Mouse (Mus musculus): ENCODE measurements at regions not wholly inside any gene's neighbourhood (a gene's known extent, or its start where the extent isn't known, plus 50 kb on each side); places are given as distances from the start of the nearest gene placed in this dataset.

DNA sequence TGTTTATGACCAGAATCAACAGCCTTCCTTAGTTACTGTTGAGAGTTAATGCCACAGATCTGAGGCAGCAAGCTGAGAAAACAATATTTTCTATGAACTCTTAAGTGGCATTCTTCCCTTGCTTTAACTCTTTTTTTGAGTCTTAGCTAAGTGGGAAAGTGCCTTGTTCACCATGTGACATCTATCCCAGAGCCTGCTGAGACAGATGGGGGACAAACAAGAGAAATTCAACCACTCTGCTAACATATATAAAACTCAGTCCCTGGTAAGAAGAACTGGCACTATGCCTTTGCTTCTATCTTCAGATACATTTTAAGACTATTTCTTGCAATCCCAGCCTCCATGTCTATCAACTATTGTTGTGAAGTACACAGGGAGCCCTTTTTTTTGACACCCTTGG lies 274.6 kb upstream of the Gm10306 start:
- Histone ChIP-seq H3K27ac (ENCODE audit: insufficient read depth, low read length) (no peak overlapping the region), H3K4me1 (ENCODE audit: control insufficient read depth, insufficient read depth, low read length) (no peaks in the 10 kb centered on the region), H3K4me3 (ENCODE audit: insufficient read depth, low read length) (no peak overlapping the region)
- TF ChIP-seq CTCF (IDR thresholded peaks at IDR 0.05; ENCODE audit: extremely low read depth, insufficient read depth, low read length) (no peak), POLR2A (IDR thresholded peaks at IDR 0.05; ENCODE audit: extremely low read depth, insufficient read depth, low read length) (no peak)

DNA sequence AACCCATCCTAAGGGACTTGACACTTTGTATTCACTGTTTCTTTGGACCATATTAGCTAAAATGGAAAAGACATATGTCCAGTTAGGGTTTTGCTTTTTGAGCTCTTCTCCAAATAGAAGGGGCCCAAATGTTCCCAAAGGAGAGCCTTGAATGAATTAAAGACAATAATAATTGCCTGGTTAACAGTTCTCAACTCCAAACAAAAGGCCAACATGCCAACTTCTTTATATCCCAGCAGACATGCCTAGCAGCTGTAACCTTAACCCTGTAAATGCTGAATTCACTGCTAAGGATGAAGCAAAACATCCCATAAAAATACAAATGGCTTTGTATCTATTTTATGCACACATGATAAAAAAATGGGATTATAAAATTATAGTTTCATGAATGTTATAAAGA lies 264.2 kb upstream of the Gm10306 start:
- no peak for TF ChIP-seq CTCF (IDR thresholded peaks at IDR 0.05; ENCODE audit: extremely low read depth, insufficient read depth, low read length)
- no peak for TF ChIP-seq POLR2A (IDR thresholded peaks at IDR 0.05; ENCODE audit: extremely low read depth, insufficient read depth, low read length)
- H3K4me1 ChIP-seq (ENCODE audit: control insufficient read depth, insufficient read depth, low read length), result no peaks in the 10 kb centered on the region
- H3K4me3 ChIP-seq (ENCODE audit: insufficient read depth, low read length), result no peak overlapping the region
- no peak overlapping the region for H3K27ac ChIP-seq (ENCODE audit: insufficient read depth, low read length)

- H3K27ac ChIP-seq (ENCODE audit: insufficient read depth, low read length), result no peak overlapping the region
- no peak for TF ChIP-seq POLR2A (IDR thresholded peaks at IDR 0.05; ENCODE audit: extremely low read depth, insufficient read depth, low read length)
- TF ChIP-seq CTCF (IDR thresholded peaks at IDR 0.05; ENCODE audit: extremely low read depth, insufficient read depth, low read length), result no peak
- no peak overlapping the region for H3K4me3 ChIP-seq (ENCODE audit: insufficient read depth, low read length)
- no peaks in the 10 kb centered on the region for H3K4me1 ChIP-seq (ENCODE audit: control insufficient read depth, insufficient read depth, low read length)
These were observed 239.0 kb upstream of the Gm10306 start for GRCm38 (mm10) chr4:94317298-94317697.

- H3K4me3 ChIP-seq (ENCODE audit: insufficient read depth, low read length), result no peak overlapping the region
- no peak overlapping the region for H3K27ac ChIP-seq (ENCODE audit: insufficient read depth, low read length)
- H3K4me1 ChIP-seq (ENCODE audit: control insufficient read depth, insufficient read depth, low read length), result no peaks in the 10 kb centered on the region
- TF ChIP-seq POLR2A (IDR thresholded peaks at IDR 0.05; ENCODE audit: extremely low read depth, insufficient read depth, low read length), result no peak
- no peak for TF ChIP-seq CTCF (IDR thresholded peaks at IDR 0.05; ENCODE audit: extremely low read depth, insufficient read depth, low read length)
These were observed 229.6 kb upstream of the Gm10306 start for GRCm38 (mm10) chr4:94326759-94327158.

DNA sequence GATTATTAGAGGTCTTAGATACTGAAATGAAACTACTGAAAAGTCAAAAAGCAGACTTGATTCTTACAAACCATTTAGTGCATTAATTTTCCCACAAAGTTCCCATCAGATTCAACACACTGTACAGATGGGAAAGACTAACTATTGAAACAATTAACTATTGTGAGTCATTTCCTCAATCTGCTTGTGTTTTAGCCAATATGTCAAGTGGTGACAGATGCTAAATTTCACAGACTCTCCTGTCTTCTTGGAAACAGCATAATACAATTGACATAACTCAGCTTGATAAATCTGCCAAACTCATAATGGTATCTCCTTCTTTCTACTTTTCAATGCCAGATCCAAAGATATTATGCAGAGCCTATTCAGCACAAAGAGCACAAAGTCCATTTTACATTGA lies 213.0 kb upstream of the Gm10306 start:
- Histone ChIP-seq H3K4me1 (ENCODE audit: control insufficient read depth, insufficient read depth, low read length) (no peaks in the 10 kb centered on the region), H3K4me3 (ENCODE audit: insufficient read depth, low read length) (no peak overlapping the region)
- TF ChIP-seq CTCF (IDR thresholded peaks at IDR 0.05; ENCODE audit: extremely low read depth, insufficient read depth, low read length) (no peak), POLR2A (IDR thresholded peaks at IDR 0.05; ENCODE audit: extremely low read depth, insufficient read depth, low read length) (no peak)

GRCm38 (mm10) chr4:94349273-94349672 lies 207.1 kb upstream of the Gm10306 start:
- TF ChIP-seq CTCF (IDR thresholded peaks at IDR 0.05; ENCODE audit: extremely low read depth, insufficient read depth, low read length), result peak; percentile 43
- TF ChIP-seq POLR2A (IDR thresholded peaks at IDR 0.05; ENCODE audit: extremely low read depth, insufficient read depth, low read length), result no peak
- no peak overlapping the region for H3K27ac ChIP-seq (ENCODE audit: insufficient read depth, low read length)
- no peak overlapping the region for H3K4me3 ChIP-seq (ENCODE audit: insufficient read depth, low read length)
- no peaks in the 10 kb centered on the region for H3K4me1 ChIP-seq (ENCODE audit: control insufficient read depth, insufficient read depth, low read length)

More for the DNA sequence above, 213.0 kb upstream of the Gm10306 start:
- no peak overlapping the region for H3K27ac ChIP-seq (ENCODE audit: insufficient read depth, low read length)

GRCm38 (mm10) chr4:94356982-94357381 lies 199.4 kb upstream of the Gm10306 start:
- H3K4me3 ChIP-seq (ENCODE audit: insufficient read depth, low read length), result no peak overlapping the region
- no peak for TF ChIP-seq CTCF (IDR thresholded peaks at IDR 0.05; ENCODE audit: extremely low read depth, insufficient read depth, low read length)
- no peak for TF ChIP-seq POLR2A (IDR thresholded peaks at IDR 0.05; ENCODE audit: extremely low read depth, insufficient read depth, low read length)
- no peaks in the 10 kb centered on the region for H3K4me1 ChIP-seq (ENCODE audit: control insufficient read depth, insufficient read depth, low read length)
- no peak overlapping the region for H3K27ac ChIP-seq (ENCODE audit: insufficient read depth, low read length)

GRCm38 (mm10) chr4:94360810-94361527 lies 195.4 kb upstream of the Gm10306 start:
- Histone ChIP-seq H3K4me1 (ENCODE audit: control insufficient read depth, insufficient read depth, low read length) (no peaks in the 10 kb centered on the region), H3K27ac (ENCODE audit: insufficient read depth, low read length) (no peak overlapping the region), H3K4me3 (ENCODE audit: insufficient read depth, low read length) (no peak overlapping the region)
- TF ChIP-seq CTCF (IDR thresholded peaks at IDR 0.05; ENCODE audit: extremely low read depth, insufficient read depth, low read length), result no peak

DNA sequence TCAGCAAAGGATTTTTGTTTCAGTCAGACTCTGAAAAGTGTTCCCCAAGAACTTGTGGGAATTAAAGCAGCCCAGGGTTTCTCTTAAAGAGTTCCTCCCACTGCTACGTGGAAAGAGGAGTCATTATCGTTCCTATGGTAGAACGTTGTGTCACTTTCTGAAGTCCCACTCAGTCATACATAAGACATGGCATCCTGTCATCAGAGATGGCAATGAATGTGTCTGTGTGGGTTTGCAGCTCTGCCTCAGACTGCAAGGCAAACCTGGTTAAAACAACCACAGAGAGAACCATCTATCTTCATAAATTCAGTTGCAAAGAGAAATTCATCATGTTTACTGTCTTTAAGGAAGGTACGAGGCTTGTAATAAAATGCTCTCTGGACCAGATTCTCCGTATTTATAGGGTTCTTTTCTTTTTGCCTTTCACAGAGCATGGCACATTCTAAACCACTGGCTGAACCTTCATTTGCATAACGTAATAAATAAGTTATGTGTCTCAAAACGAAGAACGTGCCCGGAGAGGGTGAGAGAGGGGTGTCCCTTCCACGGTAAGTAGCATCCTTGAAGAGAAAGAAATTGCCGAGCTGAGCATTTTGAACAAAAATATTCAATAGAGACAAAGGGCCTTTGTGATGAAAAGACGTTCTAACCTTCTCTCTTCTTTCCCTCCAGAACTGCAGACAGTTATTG lies 194.7 kb upstream of the Gm10306 start:
- no peak overlapping the region for H3K27ac ChIP-seq (ENCODE audit: insufficient read depth, low read length)
- H3K4me3 ChIP-seq (ENCODE audit: insufficient read depth, low read length), result no peak overlapping the region
- TF ChIP-seq CTCF (IDR thresholded peaks at IDR 0.05; ENCODE audit: extremely low read depth, insufficient read depth, low read length), result no peak
- no peak for TF ChIP-seq POLR2A (IDR thresholded peaks at IDR 0.05; ENCODE audit: extremely low read depth, insufficient read depth, low read length)
- H3K4me1 ChIP-seq (ENCODE audit: control insufficient read depth, insufficient read depth, low read length), result no peaks in the 10 kb centered on the region

GRCm38 (mm10) chr4:94365375-94365774 lies 191.0 kb upstream of the Gm10306 start:
- Histone ChIP-seq H3K4me1 (ENCODE audit: control insufficient read depth, insufficient read depth, low read length) (no peaks in the 10 kb centered on the region), H3K4me3 (ENCODE audit: insufficient read depth, low read length) (no peak overlapping the region)
- TF ChIP-seq POLR2A (IDR thresholded peaks at IDR 0.05; ENCODE audit: extremely low read depth, insufficient read depth, low read length) (no peak), CTCF (IDR thresholded peaks at IDR 0.05; ENCODE audit: extremely low read depth, insufficient read depth, low read length) (no peak)

More at GRCm38 (mm10) chr4:94365375-94365774, 191.0 kb upstream of the Gm10306 start:
- H3K27ac ChIP-seq (ENCODE audit: insufficient read depth, low read length), result no peak overlapping the region

Data from cortical plate, adult 2 months (tissue).